Mouse (Mus musculus) left cerebral cortex, postnatal 25 days (tissue): ENCODE measurements at regions not wholly inside any gene's neighbourhood (a gene's known extent, or its start where the extent isn't known, plus 50 kb on each side); places are given as distances from the start of the nearest gene placed in this dataset.
"Not testable (repeated sequence)": the region's sequence is repeated elsewhere in the genome, so short reads cannot be mapped to it uniquely, and the experiment has no call there.

ENCODE experiments used
- DNase-seq, 2 experiments: peaks; one replicate each; pipeline ENCODE4 v3.0.0; 2022; ENCODE audit warnings: low spot score in 2 of 2, mixed read lengths in 1 of 2
- intact Hi-C: fragments of 180-260 bp; cut with DNase I; formaldehyde crosslinking; loops from one replicate; pipeline ENCODE4 v1.15.1; 2025

- DNase-seq, intact Hi-C loops: not testable (repeated sequence)
Observed at GRCm38 (mm10) chr2:95433996-95434395, 884.0 kb upstream of the Lrrc4c start.

- intact Hi-C loops: no loop called here
- no peak for DNase-seq
Observed at GRCm38 (mm10) chr2:95440957-95441356, 877.0 kb upstream of the Lrrc4c start.

GRCm38 (mm10) chr2:95443245-95443799 is 874.6 kb upstream of the Lrrc4c start:
- DNase-seq: no peak
- intact Hi-C loops: no loop called here

GRCm38 (mm10) chr2:95448897-95449296 is 869.1 kb upstream of the Lrrc4c start:
- intact Hi-C loops: no loop called here
- peak; percentile 7 to 14 for DNase-seq

- intact Hi-C loops: no loop called here
- DNase-seq: no peak
Observed at GRCm38 (mm10) chr2:95479827-95480226, 838.1 kb upstream of the Lrrc4c start.

GRCm38 (mm10) chr2:95483397-95483796 is 834.6 kb upstream of the Lrrc4c start:
- intact Hi-C loops: no loop called here
- DNase-seq: peak in 1 of 2 experiments; percentile 20

- peak in 1 of 2 experiments; percentile 59 for DNase-seq
- intact Hi-C loops: no loop called here
Observed at GRCm38 (mm10) chr2:95487580-95488135, 830.3 kb upstream of the Lrrc4c start.

- intact Hi-C loops: no loop called here
- DNase-seq: no peak
Observed at GRCm38 (mm10) chr2:95494026-95494697, 823.8 kb upstream of the Lrrc4c start.

- no peak for DNase-seq
- intact Hi-C loops: no loop called here
Observed at GRCm38 (mm10) chr2:95494698-95495088, 823.3 kb upstream of the Lrrc4c start.

GRCm38 (mm10) chr2:95511286-95511685 is 806.7 kb upstream of the Lrrc4c start:
- intact Hi-C loops: no loop called here
- no peak for DNase-seq

GRCm38 (mm10) chr2:95521624-95522023 is 796.3 kb upstream of the Lrrc4c start:
- intact Hi-C loops: no loop called here
- no peak for DNase-seq

GRCm38 (mm10) chr2:95524590-95525266 is 793.2 kb upstream of the Lrrc4c start:
- intact Hi-C loops: no loop called here
- DNase-seq: no peak

- DNase-seq: no peak
- intact Hi-C loops: no loop called here
Observed at GRCm38 (mm10) chr2:95564089-95564488, 753.9 kb upstream of the Lrrc4c start.

GRCm38 (mm10) chr2:95575882-95576281 is 742.1 kb upstream of the Lrrc4c start:
- peak in 1 of 2 experiments; percentile 11 for DNase-seq
- intact Hi-C loops: no loop called here

- intact Hi-C loops: no loop called here
- DNase-seq: no peak
Observed at GRCm38 (mm10) chr2:95579201-95579600, 738.8 kb upstream of the Lrrc4c start.

- intact Hi-C loops: no loop called here
- no peak for DNase-seq
Observed at GRCm38 (mm10) chr2:95586002-95586401, 732.0 kb upstream of the Lrrc4c start.

- DNase-seq: no peak
Observed at GRCm38 (mm10) chr2:95587044-95587443, 730.9 kb upstream of the Lrrc4c start.

GRCm38 (mm10) chr2:95613354-95613753 is 704.6 kb upstream of the Lrrc4c start:
- no peak for DNase-seq
- intact Hi-C loops: no loop called here

More at GRCm38 (mm10) chr2:95587044-95587443, 730.9 kb upstream of the Lrrc4c start:
- intact Hi-C loops: no loop called here

- intact Hi-C loops: no loop called here
Observed at GRCm38 (mm10) chr2:95637533-95637932, 680.4 kb upstream of the Lrrc4c start.

GRCm38 (mm10) chr2:95674347-95674746 is 643.6 kb upstream of the Lrrc4c start:
- intact Hi-C loops: no loop called here
- no peak for DNase-seq

More at GRCm38 (mm10) chr2:95637533-95637932, 680.4 kb upstream of the Lrrc4c start:
- DNase-seq: no peak

GRCm38 (mm10) chr2:95715355-95715754 is 602.6 kb upstream of the Lrrc4c start:
- intact Hi-C loops: no loop called here
- DNase-seq: peak in 1 of 2 experiments; percentile 23
